Mouse (Mus musculus) leukemia stem cell, adult 10-12 weeks (primary cell): ENCODE measurements around the gene Fmod. TPM values are rescaled to one million over a fixed set of nuclear protein-coding genes. Genes with fewer than 3 reads are reported as not detected.

Experiments used
- polyA plus RNA-seq: library from polyadenylated mRNA; stranded (reverse); fragments of >175 nt; gene quantifications from 2 replicates; pipeline ENCODE4 v1.2.3, GENCODE M21; 2012; ENCODE audit warnings: low replicate concordance

The Fmod gene
- not detected in 2 replicates for polyA plus RNA-seq

DNA sequence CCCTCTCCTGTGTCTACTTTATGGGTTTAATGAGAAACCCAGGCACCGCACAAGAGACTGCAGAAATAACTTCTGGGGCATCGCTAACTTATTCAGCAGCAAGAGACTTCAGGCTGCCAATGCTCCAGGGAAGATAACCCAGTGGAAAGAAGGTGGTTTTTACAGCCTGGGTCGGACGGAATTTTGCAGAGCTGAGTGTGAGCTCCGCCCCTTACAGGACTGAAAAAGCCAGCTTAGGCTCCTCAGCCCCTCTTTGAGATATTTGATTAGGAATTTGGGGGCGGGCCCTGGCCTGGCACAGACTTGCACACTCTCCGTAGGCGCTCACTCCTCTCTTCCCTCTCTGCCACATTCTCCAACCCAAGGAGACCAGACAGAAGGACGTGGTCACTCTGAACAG is at the start of gene Fmod:
Gene Fmod, plus strand, starts transcription at position 83 of the 400 bp plus-strand sequence.

DNA sequence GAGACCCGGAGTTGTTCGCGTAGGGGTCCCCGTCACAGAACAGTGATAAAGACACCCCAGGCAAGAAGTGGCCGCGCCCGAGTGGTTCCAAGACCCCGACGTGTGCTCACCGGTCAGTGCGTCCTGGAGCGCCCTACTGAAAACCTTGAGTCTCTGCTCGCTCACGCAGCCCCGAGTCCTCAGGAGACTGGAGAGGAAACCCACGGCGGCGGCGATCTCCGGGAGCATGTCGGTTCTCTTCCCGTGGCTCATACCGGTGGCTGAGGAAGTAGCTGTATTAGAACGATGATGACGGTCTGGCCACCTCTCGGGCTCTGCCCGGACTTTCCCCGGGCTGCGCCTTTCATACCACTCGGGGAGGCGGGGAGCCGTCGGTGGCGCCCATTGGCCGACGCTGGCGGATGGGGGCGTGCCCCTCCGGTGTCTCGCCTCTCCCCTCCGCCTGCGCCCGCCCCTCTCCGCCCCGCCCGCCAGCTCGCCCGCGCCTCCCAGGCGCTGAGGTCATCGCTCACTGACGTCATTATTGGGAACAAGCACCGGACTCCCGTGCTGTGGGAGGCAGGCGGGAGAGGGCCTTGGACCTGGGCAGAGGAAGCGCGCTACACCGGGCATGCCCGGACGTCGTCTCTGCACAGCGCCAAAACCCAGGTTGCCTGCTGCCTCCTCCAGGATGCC is 41.9 kb downstream of the Fmod start, which contains the start of gene Btg2:
Gene Btg2, minus strand, starts transcription at position 319 of the 675 bp plus-strand sequence.

Other genes with a start within 250 kb of the Fmod start
- 80.0 and 112 TPM in 2 replicates for gene Atp2b4, start 236.2 kb upstream of the Fmod start, polyA plus RNA-seq
- gene Optc, start 129.3 kb upstream of the Fmod start, polyA plus RNA-seq: 0.74 TPM in 1 of 2 replicates, not detected in the other
- 0.24 TPM in 1 of 2 replicates, not detected in the other for gene Prelp, start 115.8 kb upstream of the Fmod start, polyA plus RNA-seq
- 8.7 and 54.7 TPM in 2 replicates for gene Btg2, start 41.9 kb downstream of the Fmod start, polyA plus RNA-seq
- gene Chit1, start 74.0 kb downstream of the Fmod start, polyA plus RNA-seq: not detected in 2 replicates
- gene Chil1, start 144.9 kb downstream of the Fmod start, polyA plus RNA-seq: 0.30 and 0.48 TPM in 2 replicates
- not detected in 2 replicates for gene Mybph, start 156.2 kb downstream of the Fmod start, polyA plus RNA-seq
- 0.05 TPM in 1 of 2 replicates, not detected in the other for gene Adora1, start 198.2 kb downstream of the Fmod start, polyA plus RNA-seq